Mouse (Mus musculus): ENCODE measurements at regions not wholly inside any gene's neighbourhood (a gene's known extent, or its start where the extent isn't known, plus 50 kb on each side); places are given as distances from the start of the nearest gene placed in this dataset.

DNA sequence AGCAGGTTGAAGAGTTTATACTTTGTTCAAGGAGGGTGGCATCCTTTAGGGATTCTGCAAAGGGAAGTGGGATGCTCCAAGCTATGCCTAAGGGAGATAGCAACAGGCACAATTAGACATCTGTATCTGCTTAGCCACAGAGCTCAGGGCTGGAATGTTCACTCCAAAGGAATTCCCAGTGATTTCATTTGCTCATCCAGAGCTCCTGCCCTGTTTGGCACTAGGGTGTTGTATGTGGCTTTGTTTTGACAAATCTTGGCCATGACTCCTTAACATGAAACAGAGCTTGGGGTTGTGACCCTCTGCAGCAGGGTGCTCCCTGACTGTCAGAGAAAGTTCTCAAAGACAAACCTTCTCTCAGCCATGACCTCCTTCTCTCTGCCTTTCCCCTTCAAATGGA lies 194.8 kb upstream of the 1810046K07Rik start:
- no peak for DNase-seq (ENCODE audit: low spot score in 2 of 2)

DNA sequence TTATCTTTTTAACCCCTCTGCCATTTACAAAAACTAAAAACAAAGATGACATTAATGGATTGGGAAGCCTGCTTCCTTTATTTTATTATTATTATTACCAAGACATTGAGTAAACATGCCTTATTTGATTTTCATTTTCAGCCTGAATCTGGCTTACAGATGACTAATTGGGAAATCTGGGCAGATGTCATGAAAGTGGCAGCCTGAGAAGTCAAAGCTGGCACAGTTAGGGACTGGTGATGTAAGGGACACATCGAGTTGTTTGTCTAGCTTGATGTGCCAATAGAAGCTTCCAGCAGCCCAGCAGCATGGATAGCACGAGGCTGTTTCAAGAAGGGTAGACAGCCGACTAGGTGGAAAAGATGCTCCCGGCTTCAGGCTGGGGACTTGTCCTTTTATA lies 197.2 kb upstream of the 1810046K07Rik start:
- no peak for DNase-seq (ENCODE audit: low spot score in 2 of 2)

DNA sequence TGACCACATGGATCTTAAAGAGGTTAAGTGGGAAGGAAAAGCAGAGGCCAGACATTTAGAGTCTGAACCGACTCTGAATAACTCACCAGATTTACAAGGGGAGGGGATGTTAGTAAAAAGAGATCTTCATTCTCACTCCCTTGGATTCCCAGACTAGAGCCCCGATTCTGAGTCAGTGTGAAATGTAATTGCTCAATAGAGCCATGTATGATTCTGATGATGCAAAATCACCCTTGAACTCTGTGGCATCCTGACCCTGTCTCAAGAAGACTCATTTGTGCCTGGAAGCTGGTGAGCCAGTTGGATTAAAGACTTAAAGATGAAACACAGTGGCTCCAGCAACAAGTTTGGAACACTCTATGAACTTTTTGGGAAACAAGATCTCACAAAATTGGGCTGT lies 210.2 kb upstream of the 1810046K07Rik start:
- no peak for DNase-seq (ENCODE audit: low spot score in 2 of 2)

DNA sequence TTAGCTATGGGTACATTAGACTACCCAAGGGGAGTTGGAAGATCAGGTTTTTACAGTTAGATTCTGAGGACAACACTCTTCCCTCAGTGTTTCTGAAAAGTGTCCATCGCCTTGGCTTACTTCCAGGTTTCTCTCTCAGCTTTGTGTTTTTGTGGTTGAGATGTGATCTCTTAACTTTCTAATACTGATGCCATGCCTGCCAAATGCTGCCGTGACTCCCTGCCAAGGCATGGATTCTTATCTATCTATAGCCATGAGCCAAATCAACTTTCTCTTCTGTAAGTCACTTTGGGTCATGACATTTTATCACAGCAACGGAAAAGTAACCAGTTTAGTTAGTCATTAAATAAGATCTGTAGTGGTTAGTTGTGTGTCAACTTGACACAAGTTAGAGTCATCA lies 213.2 kb upstream of the 1810046K07Rik start:
- no peak for DNase-seq (ENCODE audit: low spot score in 2 of 2)

DNA sequence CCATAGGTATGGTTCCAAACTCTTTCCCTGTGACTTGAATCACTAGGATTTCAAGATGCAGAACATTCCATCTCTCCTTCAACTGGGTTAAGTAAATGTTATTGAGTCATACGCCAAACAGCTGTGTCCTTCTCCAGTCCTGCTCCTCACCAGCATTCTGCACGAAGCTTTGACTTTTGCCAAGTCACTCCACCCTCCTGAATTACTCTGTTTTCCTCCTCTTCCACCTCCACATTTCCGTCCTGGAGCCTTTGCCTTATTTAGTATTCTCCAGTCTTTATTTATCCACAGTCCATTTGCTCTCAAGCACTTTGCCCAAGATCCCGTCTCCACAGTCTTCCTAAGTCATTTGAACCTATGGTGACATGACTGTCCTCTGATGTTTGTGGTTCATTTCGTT lies 193.1 kb upstream of the Arhgap20 start:
- no peak for DNase-seq (ENCODE audit: low spot score in 2 of 2)

DNA sequence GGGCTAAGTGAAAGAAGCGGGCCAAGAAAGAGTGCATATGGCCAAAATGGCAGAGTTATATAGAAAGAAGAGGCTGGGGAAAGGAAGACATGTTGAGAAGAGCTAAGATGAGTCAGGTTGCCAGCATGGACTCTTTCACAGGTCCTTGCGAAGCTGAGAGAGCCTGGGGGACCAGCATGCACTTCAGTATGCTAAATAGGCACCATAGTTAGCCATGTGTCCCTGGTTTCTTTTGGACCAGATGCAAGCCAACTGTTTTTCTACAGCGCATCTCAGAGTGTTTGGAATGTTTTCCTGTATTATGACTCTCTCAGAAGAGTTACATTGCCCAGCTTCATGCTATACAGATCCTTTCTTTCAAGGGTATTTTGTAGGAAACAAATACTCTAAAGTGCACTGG lies 183.5 kb upstream of the Arhgap20 start:
- no peak for DNase-seq (ENCODE audit: low spot score in 2 of 2)

DNA sequence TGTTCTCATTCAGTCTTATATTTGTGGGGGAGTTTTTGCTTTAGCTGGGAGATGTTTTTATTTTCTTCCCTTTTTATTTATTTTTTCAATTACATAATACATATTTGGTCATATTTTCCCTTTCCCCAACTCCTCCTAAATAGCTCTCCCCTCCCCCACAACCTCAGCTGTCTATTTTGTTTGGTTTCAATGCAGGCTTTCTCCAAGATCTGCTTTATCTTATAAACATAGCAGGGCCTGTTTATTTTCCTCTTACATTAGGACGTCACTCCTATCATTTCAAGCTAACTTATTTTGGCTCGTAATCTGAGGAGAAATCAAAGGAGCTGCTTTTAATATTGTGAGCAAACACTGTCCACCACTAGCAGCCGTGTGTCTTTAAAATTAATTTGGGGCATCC lies 171.4 kb upstream of the Arhgap20 start:
- no peak for DNase-seq (ENCODE audit: low spot score in 2 of 2)

DNA sequence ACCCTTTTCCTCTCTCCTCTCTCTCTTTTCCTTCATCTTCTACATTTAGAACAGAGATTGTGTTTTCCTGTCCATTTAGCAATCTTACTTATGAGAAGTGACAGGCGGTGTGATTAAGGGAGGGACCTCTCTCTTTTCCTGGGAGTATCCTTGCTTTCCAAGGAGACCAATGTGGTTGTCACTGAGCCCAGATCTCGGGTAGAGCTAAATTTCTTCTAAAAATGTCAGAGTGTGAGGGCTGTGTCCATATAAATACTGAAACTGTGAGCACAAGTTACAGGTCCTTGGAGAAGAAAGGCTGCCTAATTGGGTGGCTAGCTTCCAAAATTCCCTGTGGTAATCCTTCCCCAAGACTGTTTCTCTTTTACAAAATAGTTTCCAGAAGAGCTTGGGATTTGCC lies 166.4 kb upstream of the Arhgap20 start:
- DNase-seq (ENCODE audit: low spot score in 2 of 2) = no peak

DNA sequence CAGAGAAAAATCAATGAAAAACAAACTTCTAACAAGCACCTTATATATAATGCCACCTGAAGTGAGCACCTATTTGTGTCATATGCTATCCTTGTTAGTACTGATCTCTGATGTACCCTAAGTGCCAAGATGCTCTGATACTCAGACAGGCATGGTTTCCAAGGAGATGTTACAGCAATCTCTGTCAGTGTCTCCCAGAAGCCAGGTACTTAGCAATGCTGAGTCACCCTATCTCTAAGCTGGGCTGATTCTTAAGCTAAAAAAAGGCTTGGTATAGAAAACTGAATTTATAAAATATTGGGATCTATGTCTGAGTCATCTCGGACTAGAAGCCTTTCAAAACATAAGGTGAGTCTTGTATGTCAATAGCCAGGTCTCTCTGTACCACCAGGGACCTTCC lies 157.0 kb upstream of the Arhgap20 start:
- no peak for DNase-seq (ENCODE audit: low spot score in 2 of 2)

DNA sequence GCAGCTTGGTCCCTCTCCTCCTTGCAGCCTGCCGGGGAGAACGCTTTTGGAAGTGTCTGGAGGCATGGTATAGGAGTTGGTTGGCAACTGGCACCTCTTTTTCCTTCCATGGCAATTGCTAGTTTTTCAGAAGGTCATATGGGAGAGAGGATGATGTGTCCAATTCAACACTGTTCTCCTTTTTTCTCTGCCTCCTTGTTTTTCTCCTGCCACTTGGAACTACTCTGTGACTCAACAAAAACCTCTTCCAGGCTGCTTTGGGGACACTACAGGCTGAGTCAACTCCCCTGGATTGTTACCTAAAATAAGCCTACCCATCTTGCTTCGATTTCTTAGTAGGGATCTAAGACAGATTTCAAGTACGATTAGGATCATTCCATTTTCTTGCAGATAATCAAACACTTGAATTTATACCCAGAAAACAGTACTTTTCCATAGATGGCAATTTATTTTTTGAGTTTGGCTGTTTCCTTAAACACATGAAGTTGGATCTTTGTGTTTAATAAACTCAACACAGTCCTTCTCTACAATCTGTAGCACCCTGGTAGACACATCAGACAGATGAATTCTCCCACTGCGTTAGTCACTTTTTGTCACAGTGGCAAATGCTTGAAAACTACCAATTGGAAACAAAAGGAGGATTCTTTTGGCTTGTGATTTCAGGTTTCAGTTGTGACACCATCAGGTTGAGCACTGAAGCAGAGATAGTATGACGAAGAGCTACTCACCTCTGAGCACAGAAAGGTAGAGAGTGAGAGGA lies 156.3 kb upstream of the Arhgap20 start:
- no peak for DNase-seq (ENCODE audit: low spot score in 2 of 2)

DNA sequence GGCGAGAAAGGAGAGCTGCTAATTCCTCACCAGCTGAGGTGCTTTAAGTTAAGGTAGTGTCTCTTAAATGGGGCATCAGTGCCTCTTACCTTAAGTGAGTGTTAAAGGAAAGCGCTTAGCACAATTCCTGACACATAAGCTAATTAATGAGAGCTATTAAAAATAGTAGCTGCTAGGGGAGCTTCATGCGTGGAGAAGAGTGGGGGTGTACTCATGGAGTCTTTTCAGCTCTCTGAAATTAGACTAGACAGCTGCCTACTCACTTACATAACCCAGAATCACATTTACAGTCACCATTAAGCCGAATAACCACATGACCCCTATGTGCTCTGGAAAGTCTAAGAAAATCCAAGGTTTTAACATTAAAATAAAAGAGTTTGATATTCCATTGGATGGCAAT lies 139.0 kb upstream of the Arhgap20 start:
- no peak for DNase-seq (ENCODE audit: low spot score in 2 of 2)

DNA sequence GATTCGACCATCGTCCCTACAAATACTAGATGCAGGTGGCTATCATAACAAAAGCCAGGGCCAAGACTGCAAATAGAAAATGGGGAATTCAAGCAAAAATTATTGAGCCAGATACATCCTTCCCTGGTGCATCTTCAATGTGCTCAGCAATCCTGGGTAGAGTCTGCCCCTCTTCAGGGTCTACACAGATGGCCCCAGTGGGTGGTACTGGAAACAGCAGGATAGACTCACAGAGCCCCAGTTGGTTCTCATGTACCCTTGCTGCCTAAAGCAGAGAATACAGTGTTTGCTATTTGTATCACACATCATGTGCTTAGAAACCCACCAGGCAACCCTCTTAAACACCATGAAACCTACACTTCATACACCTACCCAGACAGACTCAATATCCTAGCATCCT lies 129.0 kb upstream of the Arhgap20 start:
- DNase-seq (ENCODE audit: low spot score in 2 of 2) = no peak

DNA sequence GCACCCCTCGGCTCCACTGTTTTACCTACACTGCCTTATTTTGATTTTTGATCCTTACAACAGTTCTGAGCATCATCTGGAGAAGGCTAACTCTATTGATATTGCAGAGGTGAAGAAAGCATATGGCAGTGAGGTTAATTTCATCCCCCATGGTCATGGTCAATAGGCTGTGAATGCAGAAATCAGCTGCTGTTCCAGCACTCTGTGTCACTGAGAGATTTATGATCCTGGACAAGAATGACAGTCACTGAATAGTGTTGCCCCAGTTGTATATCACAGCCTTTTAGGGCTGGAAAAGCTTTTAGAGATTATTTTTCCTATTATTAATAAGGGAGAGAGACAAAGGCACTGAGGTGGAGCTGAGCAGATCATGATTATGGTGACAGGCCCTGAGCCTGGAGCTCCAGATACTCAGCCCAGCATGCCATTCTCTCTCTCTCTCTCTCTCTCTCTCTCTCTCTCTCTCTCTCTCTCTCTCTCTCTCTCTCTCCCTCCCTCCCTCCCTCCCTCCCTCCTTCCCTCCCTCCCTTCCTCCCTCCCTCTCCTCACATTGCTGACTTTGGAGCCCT lies 128.5 kb upstream of the Arhgap20 start:
- no peak for DNase-seq (ENCODE audit: low spot score in 2 of 2)

DNA sequence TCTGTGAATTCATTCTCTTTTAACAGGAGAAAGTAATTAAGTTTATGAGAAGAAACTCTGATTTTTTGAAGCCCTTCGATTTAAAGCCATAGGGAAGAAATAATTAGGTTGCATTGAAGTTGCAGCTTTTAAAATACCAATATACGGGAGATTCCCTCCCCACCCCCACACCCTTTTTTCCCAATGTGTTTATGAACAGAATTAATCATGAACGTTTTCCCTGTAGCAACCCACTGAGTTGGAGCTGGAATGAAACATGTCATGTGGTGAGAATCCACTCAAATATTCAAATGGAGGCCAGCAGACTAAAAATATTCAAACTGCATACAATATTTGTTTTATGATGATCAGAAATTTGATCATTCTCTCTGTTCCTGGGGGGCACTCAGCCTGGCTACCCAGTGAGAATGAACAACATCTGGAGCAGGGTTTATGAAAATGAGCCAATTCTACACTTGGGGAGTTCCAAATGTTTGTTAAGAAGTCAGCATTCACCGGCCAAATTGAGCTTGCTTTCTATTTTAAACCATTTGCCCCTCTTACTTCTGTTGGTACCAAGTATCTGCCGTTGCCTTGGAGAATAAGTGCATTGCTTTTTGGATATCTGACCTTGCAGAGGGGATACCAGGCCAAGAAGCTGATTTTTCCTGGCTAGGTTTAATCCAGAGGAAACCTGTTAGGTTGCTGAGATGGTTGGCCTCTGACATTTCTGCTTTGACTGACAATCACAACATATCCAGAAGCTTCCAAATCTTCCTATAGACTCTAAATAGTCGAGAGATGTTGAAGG lies 127.8 kb upstream of the Arhgap20 start:
- DNase-seq (ENCODE audit: low spot score in 2 of 2) = no peak

DNA sequence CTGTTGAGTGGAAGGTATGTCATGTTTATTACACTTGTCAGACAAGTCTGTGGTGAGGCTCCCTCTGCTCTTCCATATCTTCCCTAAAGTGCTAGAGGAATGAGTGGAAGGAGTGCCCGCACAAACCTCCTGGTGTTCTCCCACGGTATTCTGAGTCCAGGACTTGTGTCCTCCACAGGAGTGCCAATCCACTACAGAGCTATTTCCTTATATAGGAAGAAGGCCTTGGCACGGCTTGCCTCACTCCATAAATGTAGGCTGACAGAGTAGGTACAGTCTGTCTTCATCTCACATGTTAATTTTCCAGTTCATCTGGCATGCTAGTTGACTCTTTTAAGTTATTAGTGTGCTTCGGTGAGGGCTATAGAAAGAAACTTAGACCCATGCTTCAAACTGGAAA lies 123.4 kb upstream of the Arhgap20 start:
- no peak for DNase-seq (ENCODE audit: low spot score in 2 of 2)

DNA sequence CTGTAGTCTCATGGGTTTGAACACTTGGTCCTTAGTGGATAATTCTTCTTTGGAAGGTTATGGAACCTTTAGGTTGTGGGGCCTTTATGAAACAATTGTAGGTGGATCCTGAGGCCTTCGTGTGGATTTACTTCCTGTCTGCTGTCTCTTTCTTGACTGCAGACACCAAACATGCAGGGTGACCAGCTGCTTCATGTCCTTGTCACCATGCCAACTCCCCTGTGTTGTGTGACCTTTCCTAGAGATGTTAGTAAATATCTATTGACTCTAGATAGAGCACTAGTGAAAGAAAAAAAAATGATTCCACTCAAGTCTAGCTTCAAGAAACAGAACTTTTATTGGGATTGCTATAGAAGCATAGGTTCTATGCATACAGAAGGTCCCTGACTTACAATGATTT lies 119.7 kb upstream of the Arhgap20 start:
- no peak for DNase-seq (ENCODE audit: low spot score in 2 of 2)

DNA sequence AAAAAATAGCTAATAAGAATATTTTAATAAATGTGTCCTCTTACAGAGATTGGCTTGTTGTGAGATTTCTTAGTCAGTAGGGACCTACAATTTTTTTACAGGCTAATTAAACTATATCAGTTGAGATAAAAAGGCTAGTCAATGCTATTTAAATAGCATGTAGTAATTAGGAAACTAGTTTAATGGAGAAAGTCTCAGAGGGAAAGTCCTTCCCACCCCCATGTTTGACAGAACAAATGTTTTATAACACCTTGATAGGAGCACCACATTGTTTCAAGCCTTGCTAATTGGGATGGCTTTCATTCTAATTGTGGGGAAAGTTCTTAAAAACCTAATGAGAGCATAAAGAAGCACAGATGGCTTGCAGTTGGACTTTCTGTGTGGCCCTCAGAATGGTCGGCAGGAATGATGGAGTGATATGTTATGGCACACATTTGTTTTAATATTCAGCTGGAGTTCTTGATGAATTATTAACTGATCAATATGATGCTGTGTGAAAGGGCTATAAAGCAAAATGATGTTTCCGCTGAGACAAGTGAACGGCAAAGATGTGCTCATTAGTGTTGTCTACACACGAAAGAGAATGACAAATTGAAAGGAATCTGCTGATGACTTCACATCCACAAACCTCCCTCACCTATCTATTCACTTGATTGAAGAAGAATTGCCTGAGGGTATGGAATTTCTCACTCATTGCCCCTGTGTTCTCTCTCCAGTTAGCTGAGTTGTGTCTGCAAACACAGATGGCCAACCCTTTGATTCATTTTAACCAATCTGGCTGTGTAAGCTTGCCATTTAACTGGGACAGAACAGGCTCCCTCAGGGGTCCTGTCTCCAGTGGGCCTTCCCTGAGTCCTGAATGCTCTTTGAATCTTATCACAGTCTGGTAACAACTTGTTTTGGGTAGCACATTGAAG lies 111.5 kb upstream of the Arhgap20 start:
- DNase-seq (ENCODE audit: low spot score in 2 of 2) = no peak

DNA sequence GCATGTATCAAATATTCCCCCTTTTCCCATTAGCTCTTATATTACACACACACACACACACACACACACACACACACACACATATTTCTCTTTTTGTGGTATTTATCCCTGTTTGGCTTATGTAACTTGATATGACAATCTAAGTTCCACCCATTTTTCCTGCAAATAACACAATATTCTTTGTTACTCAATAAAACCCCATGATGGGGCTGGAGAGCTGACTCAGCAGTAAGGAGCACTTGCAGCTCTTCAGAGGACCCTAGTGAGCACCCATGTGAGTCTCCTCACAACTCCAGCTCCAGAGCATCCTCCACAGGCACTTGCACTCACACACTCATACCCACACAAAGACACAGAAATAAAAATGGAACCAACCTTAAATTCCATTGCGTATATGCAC lies 110.5 kb upstream of the Arhgap20 start:
- no peak for DNase-seq (ENCODE audit: low spot score in 2 of 2)

DNA sequence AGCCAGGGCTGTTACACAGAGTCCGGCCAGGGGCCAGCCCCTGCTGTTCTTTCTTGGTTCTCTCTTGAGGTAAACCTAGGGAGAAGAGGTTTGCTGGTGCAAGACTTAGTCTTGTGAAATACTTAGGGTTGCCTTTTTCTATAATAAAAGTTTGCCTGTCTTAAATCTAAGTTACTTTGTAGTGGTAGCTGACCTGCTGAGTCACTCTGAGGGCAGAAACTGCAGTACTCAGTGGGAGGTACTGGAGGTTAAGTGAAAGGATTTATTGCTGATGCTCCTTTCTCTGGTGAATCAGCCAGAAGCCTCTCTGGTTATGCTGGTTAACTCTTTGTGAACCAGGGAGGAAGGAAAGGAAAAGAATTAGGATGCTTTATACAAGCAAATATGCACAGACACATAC lies 107.3 kb upstream of the Arhgap20 start:
- DNase-seq (ENCODE audit: low spot score in 2 of 2) = no peak

DNA sequence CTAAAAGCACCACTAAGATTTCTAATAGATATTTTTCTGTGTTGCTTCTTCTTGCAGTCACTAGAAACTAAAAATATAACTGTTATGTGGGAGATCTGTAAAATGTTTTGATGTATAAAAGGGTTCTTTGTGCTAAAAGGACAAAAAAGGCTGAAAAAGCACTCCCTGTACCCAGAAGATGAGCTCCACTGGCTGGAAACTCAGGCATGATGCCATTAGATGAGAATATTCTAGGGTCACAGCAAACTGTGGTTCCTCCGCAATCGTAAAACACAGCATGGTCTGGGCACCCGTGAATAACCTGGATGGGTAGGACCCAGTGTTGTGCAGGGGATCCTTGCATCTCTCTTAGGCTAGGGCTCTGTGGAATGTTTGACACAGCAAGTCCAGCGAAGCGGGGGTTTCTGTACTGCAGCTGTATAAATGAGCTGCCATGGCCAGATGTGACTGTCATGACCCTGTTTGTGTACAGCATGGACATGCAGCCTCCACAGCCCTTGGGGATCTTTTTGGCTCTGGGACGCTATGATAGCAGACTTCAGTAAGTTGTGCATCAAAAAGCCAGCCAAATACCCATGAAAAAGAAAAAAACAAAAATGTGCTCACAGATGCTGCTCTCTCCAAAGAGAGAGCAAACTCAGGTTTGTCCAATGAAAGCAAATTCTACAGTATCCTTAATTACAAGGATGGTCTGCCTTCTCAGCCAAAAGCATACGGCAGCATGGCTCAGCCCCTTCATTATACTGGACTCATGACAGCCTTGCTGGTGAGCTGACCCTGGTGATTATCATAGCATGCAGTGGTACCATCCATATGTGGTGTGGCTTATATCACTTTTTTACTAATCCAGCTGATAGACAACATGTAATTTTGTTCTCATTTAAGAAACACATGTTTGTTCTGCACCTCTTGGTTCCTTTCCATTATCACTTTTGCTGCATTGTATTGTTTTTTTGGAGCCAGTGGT lies 103.9 kb upstream of the Arhgap20 start:
- DNase-seq (ENCODE audit: low spot score in 2 of 2) = no peak

DNA sequence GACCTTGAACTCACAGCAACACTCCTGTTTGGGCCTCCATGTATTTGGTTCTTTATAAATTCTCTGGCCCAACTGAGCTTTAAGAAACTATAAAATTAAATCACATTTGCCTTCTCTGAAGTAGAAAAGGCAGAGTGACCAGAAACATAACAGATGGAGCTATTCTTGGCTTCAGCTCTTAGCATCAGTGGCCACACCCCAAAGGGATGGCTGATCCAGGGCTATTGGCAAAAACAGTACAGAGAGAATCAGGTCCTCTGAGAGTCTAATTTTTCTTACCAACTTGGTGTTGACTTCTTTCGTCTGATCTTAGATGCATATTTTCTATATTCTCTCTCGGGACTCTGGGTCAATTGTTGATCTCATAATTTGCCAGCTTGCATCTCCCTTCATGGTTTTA lies 103.2 kb upstream of the Arhgap20 start:
- no peak for DNase-seq (ENCODE audit: low spot score in 2 of 2)
